Mouse (Mus musculus) ES-Bruce4 (cell line): ENCODE measurements at regions not wholly inside any gene's neighbourhood (a gene's known extent, or its start where the extent isn't known, plus 50 kb on each side); places are given as distances from the start of the nearest gene placed in this dataset.

Source experiments
- H3K27ac ChIP-seq: 2 replicates; pipeline ENCODE4 v1.5.1; 2012; ENCODE audit warnings: low read length, inconsistent platforms; ENCODE audit not compliant: insufficient read depth
- H3K27me3 ChIP-seq: 2 replicates; pipeline ENCODE4 v1.6.1; 2012; ENCODE audit warnings: mild to moderate bottlenecking, low read length, inconsistent platforms; ENCODE audit not compliant: control insufficient read depth, poor library complexity, insufficient read depth, severe bottlenecking
- H3K36me3 ChIP-seq: 2 replicates; pipeline ENCODE4 v1.6.1; 2012; ENCODE audit warnings: inconsistent platforms, mild to moderate bottlenecking, low read length, moderate library complexity; ENCODE audit not compliant: control insufficient read depth, poor library complexity, insufficient read depth, severe bottlenecking
- H3K4me1 ChIP-seq: one replicate; pipeline ENCODE4 v1.8.1; 2011; ENCODE audit warnings: low read length; ENCODE audit not compliant: control insufficient read depth, insufficient read depth
- H3K4me3 ChIP-seq: 2 replicates; pipeline ENCODE4 v1.5.1; 2011; ENCODE audit warnings: low read depth, mild to moderate bottlenecking, low read length
- H3K9ac ChIP-seq: 2 replicates; pipeline ENCODE4 v1.6.1; 2012; ENCODE audit warnings: low read depth, mild to moderate bottlenecking, inconsistent platforms; ENCODE audit not compliant: poor library complexity, severe bottlenecking
- H3K9me3 ChIP-seq: replicated peaks from 2 replicates; pipeline ENCODE4 v1.6.1; 2012; ENCODE audit warnings: mild to moderate bottlenecking, low read length, inconsistent platforms; ENCODE audit not compliant: control insufficient read depth, poor library complexity, insufficient read depth, severe bottlenecking
- CTCF ChIP-seq: IDR thresholded peaks from one replicate; pipeline ENCODE4 v1.8.1; 2011; ENCODE audit warnings: low read depth, low read length
- EP300 ChIP-seq: IDR thresholded peaks from 2 replicates; pipeline ENCODE4 v1.6.1; 2011; ENCODE audit warnings: low read depth, low read length; ENCODE audit not compliant: insufficient read depth
- POLR2A ChIP-seq: IDR thresholded peaks from one replicate; pipeline ENCODE4 v1.8.1; 2011; ENCODE audit warnings: low read length; ENCODE audit not compliant: insufficient read depth

DNA sequence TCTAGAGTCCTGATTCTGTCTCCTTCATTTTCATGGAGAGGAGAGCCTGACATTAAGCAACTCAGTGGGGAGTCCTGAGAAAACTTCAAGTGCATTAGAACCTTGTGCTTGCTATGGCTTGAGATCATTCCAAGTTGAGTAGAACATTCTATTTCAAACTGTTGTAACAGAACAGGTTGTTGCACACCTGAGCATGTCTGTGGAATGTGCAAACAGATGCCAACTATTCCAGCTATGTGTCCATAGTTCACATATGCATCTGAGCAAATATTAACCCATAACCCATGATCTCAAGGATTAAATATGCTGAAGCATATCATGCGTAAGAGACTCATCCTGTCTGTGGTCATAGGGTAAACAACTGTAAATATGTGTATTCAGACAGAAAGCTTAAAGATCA, 68.5 kb upstream of the Egfr start:
- Histone ChIP-seq H3K27ac (no peak overlapping the region), H3K4me3 (no peak overlapping the region), H3K36me3 (no peaks in the 10 kb centered on the region), H3K9ac (no peak overlapping the region), H3K9me3 (no peaks in the 10 kb centered on the region), H3K27me3 (no peaks in the 10 kb centered on the region), H3K4me1 (no peaks in the 10 kb centered on the region)
- no peak for TF ChIP-seq POLR2A

DNA sequence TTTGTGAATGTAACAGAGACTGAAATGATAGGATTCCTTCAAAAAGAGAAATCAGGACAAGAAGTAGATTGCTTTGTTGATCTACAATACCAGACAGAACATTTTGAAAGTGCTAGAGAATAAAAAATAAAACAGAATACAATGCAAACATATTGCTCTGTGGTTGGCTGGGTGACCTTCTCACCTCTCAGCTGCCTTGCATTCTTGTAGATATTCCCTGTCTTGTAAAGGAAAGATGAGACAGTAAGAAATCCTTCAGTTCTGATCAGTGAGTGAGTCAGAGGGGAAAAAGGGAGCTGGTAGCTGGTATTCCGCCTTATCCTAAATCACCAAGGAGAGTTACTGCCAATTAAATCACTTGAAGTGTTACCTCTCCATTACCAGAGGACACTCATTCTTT, 56.4 kb upstream of the Egfr start:
- TF ChIP-seq CTCF (no peak), POLR2A (no peak), EP300 (no peak)
- no peaks in the 10 kb centered on the region for H3K9me3 ChIP-seq

DNA sequence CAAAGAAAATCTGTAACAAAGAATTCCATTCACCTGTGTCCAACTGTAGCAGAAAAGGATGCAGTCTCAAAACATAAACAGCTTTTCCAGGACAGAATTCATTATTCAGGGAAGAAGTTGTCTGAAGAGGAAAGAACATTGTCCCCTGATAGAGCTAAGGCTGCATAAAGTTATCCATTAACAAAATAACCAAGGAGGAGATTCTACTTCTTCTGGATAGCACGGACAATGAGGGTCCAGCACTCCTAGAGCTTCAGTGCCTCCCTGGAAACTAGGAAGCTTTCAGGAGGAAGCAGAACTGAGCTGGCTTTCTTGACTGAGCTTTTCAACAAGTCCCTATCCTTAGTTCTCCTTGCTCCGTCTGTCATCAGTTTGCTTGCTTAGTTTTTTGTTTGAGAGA, 55.2 kb upstream of the Egfr start:
- Histone ChIP-seq H3K9ac (no peak overlapping the region), H3K4me3 (no peak overlapping the region), H3K9me3 (no peaks in the 10 kb centered on the region), H3K4me1 (no peaks in the 10 kb centered on the region), H3K27ac (no peak overlapping the region), H3K27me3 (no peaks in the 10 kb centered on the region), H3K36me3 (no peaks in the 10 kb centered on the region)
- TF ChIP-seq CTCF (no peak), EP300 (no peak), POLR2A (no peak)

More for the DNA sequence above, 56.4 kb upstream of the Egfr start:
- Histone ChIP-seq H3K9ac (no peak overlapping the region), H3K36me3 (no peaks in the 10 kb centered on the region), H3K4me1 (no peaks in the 10 kb centered on the region), H3K4me3 (no peak overlapping the region), H3K27ac (no peak overlapping the region), H3K27me3 (no peaks in the 10 kb centered on the region)

DNA sequence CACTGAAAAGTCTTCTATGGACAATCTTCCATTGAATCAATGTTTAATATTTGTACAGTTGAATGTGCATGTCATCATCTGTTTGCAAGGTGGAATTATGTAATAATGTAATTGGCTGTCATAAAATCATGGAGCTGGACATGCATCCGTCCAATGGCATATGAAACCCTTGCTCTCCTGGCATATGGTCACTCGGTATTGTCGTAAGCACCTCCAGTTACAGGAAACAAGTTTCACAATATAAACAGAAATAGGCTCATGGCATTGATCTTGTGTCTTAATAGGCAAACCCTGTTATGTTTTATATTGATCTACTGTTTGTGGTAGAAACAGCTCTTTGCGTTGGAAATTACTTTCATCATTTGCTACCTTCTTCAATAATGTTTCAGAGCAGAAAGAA, 50.2 kb upstream of the Egfr start:
- H3K27ac ChIP-seq = no peak overlapping the region
- H3K27me3 ChIP-seq = no peaks in the 10 kb centered on the region
- no peaks in the 10 kb centered on the region for H3K9me3 ChIP-seq
- no peaks in the 10 kb centered on the region for H3K4me1 ChIP-seq
- no peaks in the 10 kb centered on the region for H3K36me3 ChIP-seq
- H3K4me3 ChIP-seq = no peak overlapping the region
- TF ChIP-seq CTCF = no peak
- no peak for TF ChIP-seq POLR2A
- TF ChIP-seq EP300 = no peak
- no peak overlapping the region for H3K9ac ChIP-seq
